Mouse (Mus musculus) left cerebral cortex, adult 18-20 months (tissue): ENCODE measurements around the gene Flt3. TPM values are rescaled to one million over a fixed set of nuclear protein-coding genes. Genes with fewer than 3 reads are reported as not detected.

ENCODE experiments used
- DNase-seq, 2 experiments: peaks; one replicate each; pipeline ENCODE4 v3.0.0; 2021 to 2022; ENCODE audit warnings: low spot score in 2 of 2, mixed read lengths in 1 of 2
- total RNA-seq, 2 experiments: library from RNA; stranded (reverse); gene quantifications; 2 replicates each; pipeline ENCODE4 v1.2.3; 2021

Gene Flt3
- total RNA-seq, 2 experiments from 2014 or later, result 6.1 to 9.1 TPM

- no peak for DNase-seq
These were observed 84.7 kb downstream of the Flt3 start for GRCm38 (mm10) chr5:147315432-147316075.

GRCm38 (mm10) chr5:147314646-147315431, 85.5 kb downstream of the Flt3 start:
- no peak for DNase-seq

DNA sequence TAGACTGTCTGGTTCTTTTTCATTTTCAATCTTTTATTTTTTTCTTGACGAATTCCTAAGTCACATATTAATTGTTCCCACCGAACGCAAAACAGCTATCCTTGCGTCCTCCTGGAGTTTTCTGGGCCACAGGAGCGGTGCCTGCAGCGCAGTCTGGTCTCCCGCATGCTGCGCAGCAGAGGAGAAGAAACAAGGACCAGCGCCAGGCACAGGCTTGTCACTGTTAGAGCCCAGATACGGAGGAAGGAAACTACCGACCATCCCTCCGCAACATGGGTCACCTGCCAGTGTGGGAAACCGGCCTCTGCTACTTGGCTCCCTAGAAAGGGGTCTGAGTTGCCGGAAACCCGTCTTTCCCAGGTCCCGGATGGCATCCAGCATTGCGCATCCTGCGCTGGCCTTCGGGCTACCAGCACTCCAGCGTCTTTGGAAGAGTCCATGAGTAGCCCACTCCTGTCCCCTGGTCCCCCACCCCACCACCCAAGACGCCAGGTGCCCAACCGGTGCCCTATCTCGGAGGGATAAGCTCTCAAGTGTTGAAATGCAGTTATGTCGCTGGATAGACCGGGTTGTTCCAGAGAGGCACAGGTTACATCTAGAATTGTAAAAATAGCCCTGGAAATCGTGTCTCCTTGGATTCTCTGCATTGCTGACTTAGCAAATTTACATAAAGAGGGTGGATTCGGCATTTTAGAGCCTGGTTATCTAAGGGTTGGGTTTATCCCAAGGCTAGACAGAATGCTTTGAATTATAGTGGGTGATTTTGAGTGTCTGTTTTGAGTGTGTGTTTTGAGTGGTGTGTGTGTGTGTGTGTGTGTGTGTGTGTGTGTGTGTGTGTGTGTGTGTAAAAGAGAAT, 87.2 kb downstream of the Flt3 start:
- DNase-seq, result no peak

- no peak for DNase-seq
These were observed 90.5 kb downstream of the Flt3 start for GRCm38 (mm10) chr5:147309786-147310185.

DNA sequence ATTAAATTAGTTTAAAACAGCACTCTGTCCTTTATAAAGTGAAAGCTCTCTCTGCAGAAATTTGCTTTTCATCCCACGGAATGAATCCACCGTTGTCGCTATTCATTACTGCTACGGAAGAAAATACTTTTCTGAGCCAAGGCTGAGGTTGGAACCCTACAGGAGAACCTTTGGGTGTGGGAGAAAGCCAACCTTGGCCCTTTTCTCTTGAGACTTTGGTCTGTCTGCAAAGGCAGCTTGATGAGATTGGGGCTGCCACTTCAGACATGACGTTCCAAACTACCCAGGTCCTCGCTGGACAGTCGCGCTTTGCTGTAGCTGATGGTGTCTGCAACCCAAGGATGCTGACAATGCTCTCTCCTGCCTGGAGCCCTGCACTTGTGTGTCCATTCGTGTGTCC, 91.8 kb downstream of the Flt3 start:
- no peak for DNase-seq

GRCm38 (mm10) chr5:147307398-147307785, 92.9 kb downstream of the Flt3 start:
- no peak for DNase-seq

GRCm38 (mm10) chr5:147306638-147307397, 93.5 kb downstream of the Flt3 start, which contains the start of gene Cdx2:
Gene Cdx2, minus strand, starts transcription at chr5:147307270.
- no peak for DNase-seq

- no peak for DNase-seq
These were observed 94.2 kb downstream of the Flt3 start for GRCm38 (mm10) chr5:147305856-147306637.

DNA sequence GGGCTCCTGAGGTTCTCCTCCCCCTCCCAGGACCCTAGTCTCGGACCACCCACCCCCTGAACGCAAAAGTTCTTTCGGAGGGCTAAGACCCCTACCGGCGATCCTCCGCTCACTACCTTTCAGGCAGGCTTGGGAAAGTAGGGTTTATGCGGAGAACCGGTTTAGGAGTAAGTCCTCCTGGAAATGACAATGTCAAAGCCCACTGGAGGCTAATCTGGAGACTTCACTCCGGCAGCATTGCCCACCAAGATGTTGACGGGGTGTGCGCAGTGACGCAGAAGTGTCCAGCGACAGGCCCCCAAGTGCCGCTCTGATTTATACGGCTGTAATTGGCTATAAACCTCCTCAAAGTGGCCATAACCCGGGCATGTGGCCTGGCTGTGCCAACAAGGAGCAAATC, 95.1 kb downstream of the Flt3 start:
- no peak for DNase-seq

- DNase-seq, result no peak
These were observed 95.8 kb downstream of the Flt3 start for GRCm38 (mm10) chr5:147304276-147305155.

DNA sequence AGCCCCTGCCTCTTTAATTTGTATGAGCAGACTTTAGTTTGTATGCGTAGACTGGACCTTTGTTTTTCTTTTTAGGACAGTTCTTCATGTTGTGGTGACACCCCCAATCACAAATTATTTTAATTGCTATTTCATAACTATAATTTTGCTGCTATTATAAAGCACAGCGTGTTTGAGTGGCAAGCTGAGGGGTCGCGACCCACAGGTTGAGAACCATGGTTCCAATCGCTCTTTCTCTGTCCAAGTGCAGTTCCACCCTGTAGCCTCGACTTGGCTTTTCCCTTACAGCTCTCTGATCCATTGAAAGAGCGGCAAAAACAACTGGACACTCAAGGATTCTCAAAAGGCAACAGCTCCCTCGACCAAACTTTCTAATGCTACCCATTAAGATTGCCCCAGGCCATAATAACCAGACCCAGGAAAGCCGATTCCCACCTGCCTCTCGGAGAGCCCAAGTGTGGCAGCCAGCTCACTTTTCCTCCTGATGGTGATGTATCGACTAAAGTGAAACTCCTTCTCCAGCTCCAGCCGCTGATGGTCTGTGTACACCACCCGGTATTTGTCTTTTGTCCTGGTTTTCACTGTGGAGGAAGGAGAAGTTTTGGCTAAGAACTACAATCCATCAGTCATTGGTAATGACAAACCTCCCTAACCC, 97.4 kb downstream of the Flt3 start:
- no peak for DNase-seq

GRCm38 (mm10) chr5:147302141-147302540, 98.1 kb downstream of the Flt3 start:
- no peak for DNase-seq

- DNase-seq, result no peak
These were observed 98.6 kb downstream of the Flt3 start for GRCm38 (mm10) chr5:147301781-147302070.

GRCm38 (mm10) chr5:147300917-147301780, 99.1 kb downstream of the Flt3 start:
- DNase-seq, result no peak

DNA sequence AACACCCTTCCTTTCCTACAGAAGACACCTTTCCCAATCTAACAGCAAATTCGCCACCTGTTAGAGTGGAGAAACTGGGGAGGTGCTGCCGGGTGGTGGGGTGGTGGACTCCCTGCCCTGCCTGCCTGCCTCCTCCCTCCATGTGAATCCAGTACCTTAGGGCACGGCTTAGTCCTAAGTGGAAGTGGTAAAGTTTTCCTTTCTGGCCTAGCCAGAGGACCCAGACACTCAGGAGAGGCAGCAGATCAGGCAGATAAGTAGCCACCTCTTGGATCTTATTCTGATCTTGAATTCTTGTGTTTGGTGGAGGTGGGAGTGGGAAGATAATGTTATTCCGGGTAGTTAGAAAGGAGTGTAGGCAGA, 100.3 kb downstream of the Flt3 start:
- DNase-seq, result no peak

- peak; percentile 31 to 34 for DNase-seq
These were observed 100.9 kb downstream of the Flt3 start for GRCm38 (mm10) chr5:147299255-147300000.

DNA sequence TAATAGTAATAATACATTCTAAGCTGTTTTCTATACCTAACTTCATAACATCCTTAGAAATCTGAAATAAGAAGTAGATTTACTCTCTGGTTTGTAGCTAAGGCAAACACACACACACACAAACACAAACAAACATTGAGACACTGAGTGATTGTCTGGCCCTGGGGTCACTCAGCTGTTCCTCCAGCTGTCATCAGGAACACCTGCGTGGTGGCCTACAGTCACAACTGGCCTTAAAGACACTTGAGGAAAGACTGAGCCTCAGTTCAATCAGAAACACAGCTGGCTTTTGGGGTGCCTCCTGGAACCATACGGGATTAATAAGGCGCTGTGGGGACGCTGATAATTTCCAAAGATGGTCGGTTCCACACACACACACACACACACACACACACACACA, 103.0 kb downstream of the Flt3 start:
- DNase-seq, result no peak
